Mouse (Mus musculus): ENCODE measurements around the gene Fam149a. TPM values are rescaled to one million over a fixed set of nuclear protein-coding genes. Genes with fewer than 3 reads are reported as not detected.

The Fam149a gene
- polyA plus RNA-seq, 1 experiment from 2014 or later, result 13.1 TPM

Other genes with a start within 250 kb of the Fam149a start
- gene F11, start 120.3 kb downstream of the Fam149a start, polyA plus RNA-seq (2016; fragmentation: Nextera tagmentation; extraction: Ambion mirVana), result not detected in 2 replicates
- 0.03 TPM in 1 of 2 replicates, not detected in the other for gene Klkb1, start 87.4 kb downstream of the Fam149a start, polyA plus RNA-seq (2016; fragmentation: Nextera tagmentation; extraction: Ambion mirVana)
- gene Gm45753, start 73.8 kb downstream of the Fam149a start, polyA plus RNA-seq (2016; fragmentation: Nextera tagmentation; extraction: Ambion mirVana), result 0.07 TPM in 1 of 2 replicates, not detected in the other
- 0.52 and 1.3 TPM in 2 replicates for gene Cyp4v3, start 49.1 kb downstream of the Fam149a start, polyA plus RNA-seq (2016; fragmentation: Nextera tagmentation; extraction: Ambion mirVana)
- gene Tlr3, start 28.8 kb upstream of the Fam149a start, polyA plus RNA-seq (2016; fragmentation: Nextera tagmentation; extraction: Ambion mirVana), result 0.70 and 0.80 TPM in 2 replicates
- gene Sorbs2, start 125.5 kb upstream of the Fam149a start, polyA plus RNA-seq (2016; fragmentation: Nextera tagmentation; extraction: Ambion mirVana), result 23.8 and 25.2 TPM in 2 replicates